Mouse (Mus musculus) limb, embryonic 13.5 days (tissue): ENCODE data around the gene Jag2. TPM values are rescaled to one million over a fixed set of nuclear protein-coding genes. Genes with fewer than 3 reads are reported as not detected.

Experiments used
- ATAC-seq: fragments of 200-750 bp; cut with Nextera tagmentation; 2 replicates; pipeline ENCODE4 v1.8.0; 2017; ENCODE audit warnings: low read depth, moderate number of reproducible peaks, moderate TSS enrichment; ENCODE audit not compliant: low FRiP score
- H3K27ac ChIP-seq: fragments of 300-500 bp; sonication (generic); 2 replicates; pipeline ENCODE4 v1.5.1; 2015; ENCODE audit warnings: inconsistent platforms, mild to moderate bottlenecking, moderate library complexity
- H3K27me3 ChIP-seq: fragments of 300-500 bp; sonication (generic); 2 replicates; pipeline ENCODE4 v1.6.1; 2015; ENCODE audit warnings: mild to moderate bottlenecking, inconsistent platforms
- H3K36me3 ChIP-seq: fragments of 300-500 bp; sonication (generic); 2 replicates; pipeline ENCODE4 v1.6.1; 2015; ENCODE audit warnings: inconsistent platforms, mild to moderate bottlenecking, moderate library complexity
- H3K4me1 ChIP-seq: fragments of 300-500 bp; sonication (generic); 2 replicates; pipeline ENCODE4 v1.6.1; 2015; ENCODE audit warnings: inconsistent platforms
- H3K4me2 ChIP-seq: fragments of 300-500 bp; sonication (generic); replicated peaks from 2 replicates; pipeline ENCODE4 v1.6.1; 2015; ENCODE audit warnings: inconsistent platforms, mild to moderate bottlenecking, moderate library complexity
- H3K4me3 ChIP-seq: fragments of 300-500 bp; sonication (generic); 2 replicates; pipeline ENCODE4 v1.5.1; 2015; ENCODE audit warnings: moderate library complexity, mild to moderate bottlenecking, inconsistent platforms
- H3K9ac ChIP-seq: fragments of 300-500 bp; sonication (generic); 2 replicates; pipeline ENCODE4 v1.6.1; 2015; ENCODE audit warnings: mild to moderate bottlenecking, inconsistent platforms
- H3K9me3 ChIP-seq: fragments of 300-500 bp; sonication (generic); 2 replicates; pipeline ENCODE4 v1.6.1; 2016; ENCODE audit warnings: inconsistent platforms
- WGBS: fragments of 180-500 bp; shearing (Covaris S2); methylation state at CpG from one replicate; pipeline ENCODE4 v1.1.7; 2015; 5-methylcytosine and 5-hydroxymethylcytosine counted together
- polyA plus RNA-seq: library from polyadenylated mRNA; unstranded; fragments of >200 nt; fragmentation: Nextera tagmentation; extraction: Ambion mirVana; gene quantifications from 2 replicates; pipeline ENCODE4 v1.2.1, GENCODE M21; 2015

Jag2 gene
- polyA plus RNA-seq, 1 experiment from 2014 or later = 5.9 TPM

DNA sequence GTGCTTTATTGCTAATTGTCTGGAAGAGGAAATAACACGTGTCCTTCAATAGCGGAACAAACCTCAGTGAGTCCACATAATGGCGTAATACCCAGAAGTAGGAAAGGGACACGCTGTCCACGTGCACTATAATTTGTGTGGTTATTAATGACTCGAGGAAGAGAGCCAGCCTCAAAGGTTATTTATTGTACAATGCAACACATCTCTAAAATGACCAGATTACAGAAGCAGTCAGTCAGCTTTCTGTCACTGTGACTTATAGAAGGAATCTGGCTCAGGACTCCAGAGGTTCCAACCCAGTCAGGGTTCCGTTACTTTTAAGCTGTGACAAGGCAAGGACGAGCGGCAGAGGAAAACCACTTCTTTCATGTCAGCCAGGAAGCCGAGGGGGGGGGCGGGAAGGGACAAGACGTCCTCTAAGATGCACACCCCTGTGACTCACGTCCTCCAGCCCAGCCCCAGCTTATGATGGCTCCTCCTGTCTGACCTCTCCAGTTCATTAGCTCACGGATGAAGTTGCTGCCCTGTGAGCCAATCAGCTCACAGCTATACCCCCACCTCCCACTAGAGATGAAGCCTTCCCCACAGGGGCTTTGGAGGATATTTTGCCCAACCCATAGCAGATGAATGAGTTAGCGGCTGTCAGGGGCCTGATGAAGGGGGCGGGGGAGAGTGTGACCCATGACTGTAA, 31.9 kb downstream of the Jag2 start:
- ATAC-seq = 0 out of 2 replicates have a peak, but pooled peaks have one; percentile 53
- H3K36me3 ChIP-seq = no peaks in the 10 kb centered on the region
- H3K9ac ChIP-seq = no peak overlapping the region
- H3K4me1 ChIP-seq = 0 out of 2 replicates have a peak, but pooled peaks cover 9% of the 10 kb centered on the region
- peaks cover 4% of the 10 kb centered on the region; the same call in 1 of the 2 replicates for H3K27me3 ChIP-seq
- no peak overlapping the region for H3K4me3 ChIP-seq
- H3K9me3 ChIP-seq = no peaks in the 10 kb centered on the region
- no peak overlapping the region for H3K27ac ChIP-seq
- 32% methylated on average over 16 of the region's 16 CpGs for WGBS
- peak overlapping the region; percentile 23; the same call in 1 of the 2 replicates for H3K4me2 ChIP-seq

DNA sequence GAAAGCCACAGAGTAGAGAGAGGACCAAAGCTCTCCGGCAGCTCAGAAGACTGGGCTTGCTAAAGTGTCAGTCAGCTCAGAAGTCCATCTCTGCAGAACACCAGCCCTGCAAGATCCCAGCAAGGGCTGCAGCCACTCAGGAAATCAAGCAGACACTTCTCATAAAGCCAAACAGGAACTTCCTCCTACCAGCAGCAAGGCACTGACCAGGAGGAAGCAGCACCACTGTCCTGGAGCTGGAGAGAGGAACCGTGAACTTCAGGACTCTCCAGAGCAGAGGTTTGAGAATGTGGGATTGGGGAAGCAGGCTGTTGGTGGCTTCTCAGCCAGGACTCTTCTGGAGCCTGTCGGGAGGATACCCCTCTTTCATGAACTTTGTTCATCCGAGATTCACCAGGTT, 34.6 kb downstream of the Jag2 start:
- no peak overlapping the region for H3K9ac ChIP-seq
- no peaks in the 10 kb centered on the region for H3K36me3 ChIP-seq
- 63% methylated on average over 4 of the region's 4 CpGs for WGBS
- no peaks in the 10 kb centered on the region for H3K9me3 ChIP-seq
- no peak overlapping the region for H3K27ac ChIP-seq
- 0 out of 2 replicates have a peak, but pooled peaks cover 9% of the 10 kb centered on the region for H3K4me1 ChIP-seq
- no peak overlapping the region for H3K4me2 ChIP-seq
- ATAC-seq = no peak
- peaks cover 4% of the 10 kb centered on the region; the same call in 1 of the 2 replicates for H3K27me3 ChIP-seq
- no peak overlapping the region for H3K4me3 ChIP-seq

DNA sequence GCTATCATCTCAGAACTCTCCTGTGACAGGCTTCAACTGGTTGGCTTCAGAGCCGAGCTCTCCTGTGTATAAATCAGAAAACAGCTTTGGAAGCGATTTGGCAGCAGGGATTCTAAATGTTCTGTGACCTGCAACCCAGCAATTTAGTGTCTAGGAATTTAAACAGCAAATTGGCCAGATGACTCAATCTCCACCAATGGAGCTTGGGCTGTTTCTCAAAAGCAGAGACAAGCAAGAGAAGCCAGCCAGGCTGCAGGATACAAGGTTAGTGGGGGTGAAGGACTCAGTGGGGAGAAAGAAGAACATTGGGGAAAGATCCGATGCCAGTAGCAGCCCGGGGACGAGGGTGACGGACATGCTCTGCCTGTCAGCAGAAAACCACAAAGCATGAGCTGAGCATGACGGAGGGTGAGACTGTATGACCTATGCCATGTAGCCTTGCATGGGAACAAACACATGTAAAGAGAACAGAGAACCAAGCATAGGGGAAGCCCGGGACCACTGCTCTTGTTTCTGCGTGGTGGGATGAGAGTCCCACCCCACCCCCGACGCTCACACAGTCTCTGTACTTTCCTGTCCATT, 35.2 kb downstream of the Jag2 start:
- Histone ChIP-seq H3K27ac (no peak overlapping the region), H3K36me3 (no peaks in the 10 kb centered on the region)
- WGBS = 64% methylated on average over 11 of the region's 11 CpGs

DNA sequence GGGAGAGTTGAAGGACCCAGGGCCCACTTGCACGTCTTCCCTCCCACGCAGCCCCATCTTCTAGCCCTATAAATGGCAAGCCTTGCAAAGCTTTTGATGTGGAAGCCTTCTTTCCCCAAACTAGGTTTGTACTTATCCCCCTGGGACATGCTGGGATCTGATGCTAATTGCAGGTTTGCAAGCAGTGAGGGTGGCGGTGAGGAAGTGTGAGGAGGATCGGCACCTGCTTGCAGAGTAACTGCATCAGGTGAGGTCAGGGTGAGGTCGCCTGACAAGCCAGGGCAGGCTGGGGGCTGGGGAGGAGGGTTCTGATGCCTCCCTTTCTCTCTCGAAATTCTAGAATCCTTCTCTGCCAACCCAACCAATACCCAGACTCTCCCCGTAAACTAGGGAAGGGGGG, 44.1 kb downstream of the Jag2 start:
- Histone ChIP-seq H3K27ac (no peak overlapping the region), H3K4me1 (no peaks in the 10 kb centered on the region), H3K36me3 (no peaks in the 10 kb centered on the region), H3K9ac (no peak overlapping the region), H3K4me2 (no peak overlapping the region), H3K9me3 (peaks cover 3% of the 10 kb centered on the region; the same call in 1 of the 2 replicates), H3K4me3 (no peak overlapping the region), H3K27me3 (peaks cover 3% of the 10 kb centered on the region; the same call in 1 of the 2 replicates)
- WGBS = 40% methylated on average over 7 of the region's 7 CpGs
- ATAC-seq = 0 out of 2 replicates have a peak, but pooled peaks have one; percentile 32

More for the DNA sequence above, 35.2 kb downstream of the Jag2 start:
- Histone ChIP-seq H3K9ac (no peak overlapping the region), H3K4me2 (no peak overlapping the region), H3K9me3 (no peaks in the 10 kb centered on the region), H3K4me1 (0 out of 2 replicates have a peak, but pooled peaks cover 9% of the 10 kb centered on the region), H3K27me3 (peaks cover 4% of the 10 kb centered on the region; the same call in 1 of the 2 replicates), H3K4me3 (no peak overlapping the region)
- ATAC-seq = no peak

DNA sequence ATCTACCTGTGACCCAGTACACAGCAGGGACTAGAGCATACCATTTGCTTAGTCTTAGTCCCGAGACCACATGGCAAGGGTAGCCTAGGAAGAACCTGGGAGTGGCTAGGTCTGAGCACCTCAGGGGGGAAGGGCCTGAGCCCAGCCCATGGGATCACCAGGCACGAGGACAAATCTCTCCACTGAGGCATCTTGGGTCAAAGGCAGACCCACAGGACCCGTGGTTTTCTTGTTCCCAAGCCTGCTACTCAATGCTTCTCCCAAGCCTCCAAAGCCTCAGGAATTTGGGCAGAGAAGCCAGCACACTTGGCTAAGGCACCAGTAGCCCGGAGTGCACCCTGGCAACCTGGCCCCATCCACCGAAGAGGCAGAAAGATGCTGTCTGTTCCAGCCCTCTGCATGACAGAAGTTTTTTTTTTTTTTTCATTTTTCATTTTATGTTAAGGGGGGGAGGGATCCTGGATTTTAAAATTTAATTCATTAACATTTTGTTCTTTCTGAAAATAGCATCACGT, 48.2 kb downstream of the Jag2 start:
- Histone ChIP-seq H3K4me2 (no peak overlapping the region), H3K4me1 (peaks cover 18% of the 10 kb centered on the region), H3K9me3 (no peaks in the 10 kb centered on the region), H3K27me3 (peaks cover 43% of the 10 kb centered on the region), H3K36me3 (no peaks in the 10 kb centered on the region), H3K4me3 (no peak overlapping the region), H3K9ac (no peak overlapping the region), H3K27ac (no peak overlapping the region)
- 67% methylated on average over 6 of the region's 6 CpGs for WGBS
- ATAC-seq = no peak

DNA sequence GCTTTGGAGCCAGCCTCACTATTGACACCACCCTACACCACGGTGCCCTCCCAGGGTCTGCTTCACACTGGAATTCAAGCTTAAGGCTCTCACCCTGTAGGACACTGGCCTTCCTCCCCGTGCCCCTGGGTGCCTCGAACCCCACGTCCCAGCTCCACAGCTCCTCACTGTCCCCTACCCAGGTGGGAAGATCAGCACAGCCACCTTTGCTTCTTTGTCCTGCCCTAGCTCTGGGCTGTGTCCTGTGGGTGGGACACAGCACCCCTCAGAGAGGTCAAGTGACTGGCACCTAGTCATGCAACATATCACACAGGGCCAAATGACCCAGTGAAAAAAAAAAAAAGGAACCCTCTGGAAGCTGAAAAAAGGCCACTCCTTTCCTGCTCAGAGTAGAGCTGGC, 48.9 kb downstream of the Jag2 start:
- Histone ChIP-seq H3K36me3 (no peaks in the 10 kb centered on the region), H3K27me3 (peaks cover 50% of the 10 kb centered on the region), H3K4me1 (peaks cover 24% of the 10 kb centered on the region), H3K9ac (no peak overlapping the region), H3K27ac (no peak overlapping the region), H3K4me2 (no peak overlapping the region), H3K4me3 (no peak overlapping the region), H3K9me3 (no peaks in the 10 kb centered on the region)
- no peak for ATAC-seq
- 72% methylated on average over 4 of the region's 4 CpGs for WGBS

DNA sequence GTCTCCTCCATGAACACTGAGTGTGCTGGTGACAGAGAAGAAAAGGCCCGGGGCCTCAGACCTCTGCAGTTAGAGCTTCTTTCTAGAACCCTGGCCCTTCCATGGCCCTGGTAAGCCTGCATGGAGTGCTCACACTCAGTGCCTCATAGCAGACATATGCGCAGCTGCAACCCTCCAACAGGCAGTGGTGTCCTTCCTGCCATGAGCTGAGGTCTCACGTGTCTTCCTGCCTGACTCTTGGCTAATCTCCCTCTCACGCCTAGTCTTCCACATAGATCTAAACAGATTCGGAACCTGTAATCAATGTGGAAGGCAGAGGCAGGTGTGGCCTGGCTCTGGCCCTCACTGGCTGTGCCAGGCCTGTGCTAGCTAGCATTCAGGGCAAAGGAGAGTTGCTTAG, 49.8 kb downstream of the Jag2 start:
- Histone ChIP-seq H3K9me3 (no peaks in the 10 kb centered on the region), H3K27ac (no peak overlapping the region), H3K9ac (no peak overlapping the region), H3K27me3 (peaks cover 60% of the 10 kb centered on the region), H3K36me3 (no peaks in the 10 kb centered on the region), H3K4me3 (no peak overlapping the region), H3K4me2 (no peak overlapping the region), H3K4me1 (peaks cover 24% of the 10 kb centered on the region)
- WGBS = 78% methylated on average over 5 of the region's 5 CpGs
- ATAC-seq = no peak

DNA sequence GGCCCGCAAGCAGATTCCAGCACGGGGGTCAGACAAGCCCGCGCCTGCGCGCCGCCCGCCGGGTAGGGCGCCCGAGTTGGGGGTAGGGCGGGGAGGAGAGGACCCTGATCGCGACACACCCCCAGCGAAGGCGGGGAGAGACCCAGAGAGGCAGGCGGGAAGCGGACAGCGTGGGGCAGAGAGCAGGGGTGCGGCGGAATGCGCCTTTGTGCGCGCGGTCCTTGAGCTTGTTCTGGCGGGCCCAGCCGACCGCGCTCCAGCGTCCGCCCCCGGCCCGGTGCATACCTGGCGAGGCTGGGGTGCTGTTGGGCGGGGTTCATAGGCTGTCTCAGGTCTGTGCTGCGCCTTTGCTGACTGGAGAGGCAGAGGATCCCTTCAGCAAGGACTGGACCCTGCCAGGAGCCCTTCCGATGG, 52.0 kb downstream of the Jag2 start:
- WGBS = 1% methylated on average over 37 of the region's 37 CpGs
- peak; percentile 21; the same call in 1 of the 2 replicates for ATAC-seq
- Histone ChIP-seq H3K9me3 (no peaks in the 10 kb centered on the region), H3K4me1 (peaks cover 35% of the 10 kb centered on the region), H3K27ac (0 out of 2 replicates have a peak overlapping the region, but pooled peaks have one; percentile 28), H3K36me3 (no peaks in the 10 kb centered on the region), H3K9ac (peak overlapping the region; percentile 60), H3K4me2 (peak overlapping the region; percentile 88), H3K4me3 (peak overlapping the region; percentile 49), H3K27me3 (peaks cover 81% of the 10 kb centered on the region)

DNA sequence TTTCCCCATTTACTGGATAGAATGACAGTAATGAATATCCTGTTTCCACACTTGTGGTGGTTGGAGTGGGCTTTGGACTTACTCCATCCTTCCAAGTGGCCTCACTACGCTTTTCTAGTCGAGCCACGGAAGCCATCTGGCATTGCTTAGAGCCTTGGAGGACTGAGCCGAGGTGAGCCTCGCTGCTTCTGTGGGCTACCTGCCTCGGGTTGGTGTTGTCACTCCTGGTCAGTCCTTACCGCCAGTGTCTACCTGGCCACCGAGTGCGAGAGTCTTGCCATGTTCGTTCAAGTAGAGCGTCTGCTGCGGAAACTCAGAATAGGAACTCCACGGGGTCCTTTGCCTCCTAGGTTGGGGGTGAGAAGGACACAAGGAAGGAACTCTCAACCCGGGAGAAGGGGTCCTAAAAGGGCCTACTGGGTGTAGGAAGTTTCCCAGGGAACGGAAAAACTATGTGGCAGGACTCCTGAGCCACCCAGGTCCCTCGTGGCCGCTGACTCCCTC, 52.5 kb downstream of the Jag2 start:
- Histone ChIP-seq H3K9me3 (no peaks in the 10 kb centered on the region), H3K27me3 (peaks cover 85% of the 10 kb centered on the region), H3K9ac (peak overlapping the region; percentile 60), H3K27ac (no peak overlapping the region), H3K36me3 (no peaks in the 10 kb centered on the region), H3K4me1 (peaks cover 35% of the 10 kb centered on the region), H3K4me2 (peak overlapping the region; percentile 88), H3K4me3 (peak overlapping the region; percentile 49)
- ATAC-seq = no peak
- WGBS = 4% methylated on average over 17 of the region's 17 CpGs

DNA sequence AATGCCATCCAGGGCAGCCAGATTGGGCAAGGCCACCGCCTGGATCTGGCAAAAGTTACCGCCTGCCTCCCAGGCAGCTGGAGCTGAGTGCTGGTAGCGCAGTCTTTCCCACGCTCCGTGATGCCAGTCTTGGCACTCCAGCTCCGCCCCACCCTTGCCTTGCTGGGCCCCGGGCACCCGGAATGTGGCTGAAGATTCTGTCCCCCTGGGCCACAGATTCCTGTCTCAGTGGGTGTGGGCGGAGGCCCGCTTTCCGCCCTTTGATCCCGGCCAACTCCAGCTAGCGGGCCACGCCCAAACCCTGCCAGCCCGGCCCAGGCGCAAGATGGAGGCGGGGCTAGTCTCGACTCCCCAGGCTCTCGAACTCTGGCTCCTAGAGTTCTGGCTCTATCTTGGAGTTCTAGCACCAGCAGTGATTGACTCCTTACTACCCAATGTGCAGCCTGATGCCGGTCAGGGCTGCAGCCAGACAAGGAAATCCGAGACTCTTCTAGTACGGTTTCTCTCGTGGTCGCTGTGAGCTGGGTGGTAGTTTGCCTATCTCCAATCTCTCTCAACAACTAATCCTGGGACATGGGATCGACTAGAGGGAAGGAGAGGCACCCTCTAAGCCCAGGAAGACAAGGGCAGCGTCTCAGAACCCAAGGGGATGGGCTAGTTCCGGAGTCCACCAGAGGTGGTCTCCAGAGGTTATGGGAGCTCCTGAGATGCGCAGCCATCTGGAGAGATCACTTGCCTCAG, 53.1 kb downstream of the Jag2 start:
- Histone ChIP-seq H3K4me2 (peak overlapping the region; percentile 88), H3K36me3 (no peaks in the 10 kb centered on the region), H3K27me3 (peaks cover 91% of the 10 kb centered on the region), H3K27ac (no peak overlapping the region), H3K4me1 (peaks cover 35% of the 10 kb centered on the region), H3K9me3 (no peaks in the 10 kb centered on the region), H3K9ac (peak overlapping the region; percentile 35; the same call in 1 of the 2 replicates), H3K4me3 (peak overlapping the region; percentile 49)
- 2% methylated on average over 28 of the region's 28 CpGs for WGBS
- no peak for ATAC-seq

DNA sequence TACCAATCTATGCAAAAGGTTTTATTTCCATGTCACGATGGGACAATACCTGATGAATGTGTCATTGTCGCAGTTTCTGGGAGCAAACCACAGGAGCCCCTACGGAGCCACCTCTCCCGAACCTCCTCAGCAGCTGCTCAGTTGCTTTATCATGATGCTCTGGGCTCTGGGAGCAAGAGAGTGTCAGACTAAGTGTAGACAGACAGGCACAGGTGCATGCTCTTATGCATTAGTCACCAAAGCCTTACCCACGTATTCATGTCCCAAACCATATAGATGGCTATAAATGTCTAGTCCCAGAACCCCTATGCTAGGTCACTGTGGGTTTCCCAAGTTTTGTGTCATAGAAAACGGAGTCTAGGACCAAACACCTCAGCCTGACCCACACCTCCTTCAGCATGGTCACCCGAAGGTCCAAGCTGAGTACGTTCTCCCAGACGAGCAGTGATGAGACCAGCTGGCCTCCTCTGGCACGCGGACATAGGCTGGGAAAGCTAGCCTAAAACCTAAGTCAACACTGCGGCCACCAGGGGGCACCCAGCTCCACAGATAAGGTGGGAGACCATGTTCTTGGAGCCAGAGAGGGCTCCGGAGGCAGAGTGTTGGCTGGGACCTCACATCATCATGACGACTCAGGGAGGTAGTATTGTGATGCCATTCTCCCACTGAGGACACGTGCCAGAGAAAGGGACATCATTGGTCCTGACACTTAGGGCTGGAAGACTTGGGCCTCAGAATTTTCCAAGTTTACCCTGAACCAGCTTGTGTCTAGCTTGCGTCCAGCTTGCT, 54.2 kb downstream of the Jag2 start:
- H3K4me1 ChIP-seq = peaks cover 38% of the 10 kb centered on the region
- 20% methylated on average over 16 of the region's 16 CpGs for WGBS
- H3K4me2 ChIP-seq = no peak overlapping the region
- H3K36me3 ChIP-seq = no peaks in the 10 kb centered on the region
- no peak overlapping the region for H3K27ac ChIP-seq
- peaks cover 99% of the 10 kb centered on the region for H3K27me3 ChIP-seq
- no peak overlapping the region for H3K4me3 ChIP-seq
- H3K9me3 ChIP-seq = no peaks in the 10 kb centered on the region
- peak; percentile 29 for ATAC-seq
- no peak overlapping the region for H3K9ac ChIP-seq
